Mouse (Mus musculus) neutrophil, adult 83 days (primary cell): ENCODE data around the gene Ak2. TPM values are rescaled to one million over a fixed set of nuclear protein-coding genes. Genes with fewer than 3 reads are reported as not detected.

Source experiments
- total RNA-seq, 2 experiments: library from RNA; stranded (reverse); gene quantifications; one replicate each; pipeline ENCODE4 v1.2.4; 2023

Ak2 gene
- 100 to 1,000 TPM; 105 to 108 TPM for total RNA-seq

DNA sequence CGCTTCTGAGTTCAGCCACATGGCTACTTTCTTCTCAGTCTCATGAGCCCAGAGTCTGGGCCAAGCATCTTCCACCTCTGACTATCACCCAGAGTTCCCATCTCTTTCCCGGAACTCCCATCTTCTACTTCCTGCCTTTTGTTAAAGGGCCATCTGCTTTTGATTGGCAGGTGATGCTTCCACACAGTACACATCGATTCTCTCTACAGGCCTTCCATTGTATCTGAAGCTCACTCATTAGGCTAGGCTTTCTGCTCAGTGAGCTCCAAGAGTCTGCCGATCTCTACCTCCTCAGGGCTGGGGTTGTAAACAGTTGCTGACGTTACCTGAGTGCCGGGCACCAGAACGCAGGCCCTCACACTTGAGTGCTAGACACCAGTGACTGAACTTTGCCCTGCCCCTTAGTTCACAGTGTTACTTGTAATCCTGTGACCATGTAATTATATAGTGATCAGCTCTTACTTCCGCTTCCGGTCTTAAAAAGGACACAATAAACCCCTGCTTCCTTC, at the start of gene Ak2:
Gene Ak2 (plus strand): TSS at position 459 of the 509 bp plus-strand sequence.

DNA sequence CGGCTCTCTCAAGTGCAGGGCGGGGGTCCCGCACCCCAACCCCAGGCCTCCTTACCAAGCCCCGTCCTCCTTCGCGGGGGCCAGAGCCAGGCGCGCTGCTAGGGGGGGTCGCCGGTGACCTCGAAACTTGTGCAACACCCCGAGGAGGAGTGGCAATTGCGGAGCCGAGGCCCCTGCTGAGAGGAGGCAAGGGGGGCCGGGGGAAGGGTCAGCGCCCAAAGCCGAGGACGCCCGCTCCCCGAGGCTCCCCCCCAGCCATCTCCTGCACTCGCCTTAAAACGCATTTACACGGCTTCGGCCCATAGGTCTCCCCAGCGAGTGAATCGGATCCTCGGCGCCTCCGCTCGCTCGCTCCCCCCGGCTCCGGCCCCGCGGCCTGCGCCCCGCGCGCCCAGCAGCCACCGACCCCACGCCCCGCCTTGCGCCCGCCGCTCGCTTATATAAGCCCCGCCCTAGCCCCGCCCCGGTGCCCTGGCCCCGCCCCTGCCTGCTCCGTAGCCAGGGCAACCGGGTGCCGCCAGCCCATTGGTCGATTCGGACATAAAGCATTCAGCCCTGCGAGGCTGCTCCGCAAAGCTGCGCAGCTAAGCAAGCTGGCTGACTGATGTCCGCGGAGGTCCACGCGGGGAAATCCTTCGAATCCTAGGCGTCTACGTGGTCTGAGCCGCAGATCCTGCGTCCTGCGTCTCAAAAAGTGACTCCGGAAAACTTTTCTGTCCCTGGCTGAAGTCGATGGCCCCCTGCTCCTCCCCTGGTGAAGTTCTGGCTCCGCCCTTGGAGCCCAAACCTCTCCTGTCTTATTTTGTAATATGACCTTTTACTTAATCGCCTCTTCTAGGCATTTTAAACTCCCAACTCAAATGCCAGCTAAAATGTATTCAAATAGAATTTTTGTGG, 29.5 kb upstream of the Ak2 start, which contains the start of gene Azin2:
Gene Azin2 (minus strand): TSS at position 414 of the 897 bp plus-strand sequence.

DNA sequence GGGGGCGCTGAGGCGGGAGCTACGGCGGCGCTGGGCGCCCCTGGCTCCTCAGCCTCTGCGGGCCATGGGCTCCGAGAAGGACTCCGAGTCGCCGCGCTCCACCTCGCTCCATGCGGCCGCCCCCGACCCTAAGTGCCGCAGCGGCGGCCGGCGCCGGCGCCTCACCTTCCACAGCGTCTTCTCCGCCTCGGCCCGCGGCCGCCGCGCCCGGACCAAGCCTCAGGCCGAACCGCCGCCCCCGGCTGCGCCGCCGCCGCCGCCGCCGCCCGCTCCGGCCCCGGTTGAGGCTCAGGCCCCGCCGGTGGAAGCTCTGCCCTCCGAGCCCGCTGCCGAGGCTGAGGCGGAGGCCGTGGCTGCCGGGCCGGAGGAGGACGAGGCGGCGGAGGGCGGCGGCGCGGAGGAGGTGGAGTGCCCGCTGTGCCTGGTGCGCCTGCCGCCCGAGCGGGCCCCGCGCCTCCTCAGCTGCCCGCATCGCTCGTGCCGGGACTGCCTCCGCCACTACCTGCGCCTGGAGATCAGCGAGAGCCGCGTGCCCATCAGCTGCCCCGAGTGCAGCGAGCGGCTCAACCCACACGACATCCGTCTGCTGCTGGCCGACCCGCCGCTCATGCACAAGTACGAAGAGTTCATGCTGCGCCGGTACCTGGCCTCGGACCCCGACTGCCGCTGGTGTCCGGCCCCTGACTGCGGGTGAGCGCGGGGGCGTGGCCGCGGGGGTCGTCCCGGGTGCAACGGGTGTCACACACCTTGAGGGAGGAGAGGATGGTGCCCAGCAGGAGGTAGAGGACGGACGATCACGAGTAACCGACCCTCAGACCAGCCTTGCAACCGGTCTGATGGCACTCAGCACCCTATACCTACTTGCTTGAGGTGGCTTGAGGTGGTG, 66.7 kb downstream of the Ak2 start, which contains the start of gene Rnf19b:
Gene Rnf19b (plus strand): TSS at position 65 of the 886 bp plus-strand sequence.

Other genes with a start within 250 kb of the Ak2 start
- gene A3galt2, start 236.6 kb upstream of the Ak2 start, total RNA-seq: under 1 TPM in 1 of 2 experiments, not detected in 1; 0.15 TPM
- 10 to 100 TPM; 11.0 to 14.9 TPM for gene Zfp362, start 185.9 kb upstream of the Ak2 start, total RNA-seq
- gene Trim62, start 108.4 kb upstream of the Ak2 start, total RNA-seq: 1 to 10 TPM; 1.0 to 1.3 TPM
- under 1 TPM; 0.57 to 0.59 TPM for gene Azin2, start 29.5 kb upstream of the Ak2 start, total RNA-seq
- 10 to 100 TPM; 73.0 to 80.9 TPM for gene Rnf19b, start 66.3 kb downstream of the Ak2 start, total RNA-seq
- not detected for gene Tmem54, start 113.6 kb downstream of the Ak2 start, total RNA-seq
- gene Hpca, start 130.1 kb downstream of the Ak2 start, total RNA-seq: not detected
- gene Fndc5, start 145.0 kb downstream of the Ak2 start, total RNA-seq: not detected
- 10 to 100 TPM; 11.5 to 12.5 TPM for gene S100pbp, start 197.8 kb downstream of the Ak2 start, total RNA-seq
- 10 to 100 TPM; 16.4 to 25.4 TPM for gene Yars, start 197.8 kb downstream of the Ak2 start, total RNA-seq